Mouse (Mus musculus): ENCODE data around the gene Oosp2.

DNA sequence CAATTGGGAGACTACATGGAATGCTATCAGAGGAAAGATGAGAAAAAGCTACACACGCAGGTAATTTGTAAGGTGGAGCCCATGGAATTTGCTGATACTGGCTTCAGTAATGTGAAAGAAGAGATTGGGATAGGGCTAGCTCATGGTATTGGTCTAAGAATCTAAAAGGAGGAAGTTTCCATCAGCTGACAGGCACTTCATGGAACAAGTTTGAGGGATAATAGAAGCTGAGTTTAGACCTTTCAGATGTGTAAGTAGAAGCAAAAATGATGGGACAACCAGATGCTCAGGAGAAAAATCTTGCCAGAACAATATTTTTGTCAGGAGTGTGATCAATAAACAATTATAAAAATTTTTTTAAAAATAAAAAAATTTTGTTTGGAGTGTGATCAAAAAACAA lies 26.6 kb downstream of the Oosp2 start:
- TF ChIP-seq CTCF (conservative IDR thresholded peaks at IDR 0.05; ENCODE audit: insufficient read depth, insufficient read length, low read depth, low read length) (no peak), POLR2A (IDR thresholded peaks at IDR 0.05; ENCODE audit: low read depth, low read length) (no peak)

Data from kidney, adult 2 months (tissue).